Mouse (Mus musculus): ENCODE data around the gene Nell1. TPM values are rescaled to one million over a fixed set of nuclear protein-coding genes. Genes with fewer than 3 reads are reported as not detected.

Nell1 gene
- total RNA-seq, 2 experiments from 2014 or later, result 64.8 to 66.7 TPM

DNA sequence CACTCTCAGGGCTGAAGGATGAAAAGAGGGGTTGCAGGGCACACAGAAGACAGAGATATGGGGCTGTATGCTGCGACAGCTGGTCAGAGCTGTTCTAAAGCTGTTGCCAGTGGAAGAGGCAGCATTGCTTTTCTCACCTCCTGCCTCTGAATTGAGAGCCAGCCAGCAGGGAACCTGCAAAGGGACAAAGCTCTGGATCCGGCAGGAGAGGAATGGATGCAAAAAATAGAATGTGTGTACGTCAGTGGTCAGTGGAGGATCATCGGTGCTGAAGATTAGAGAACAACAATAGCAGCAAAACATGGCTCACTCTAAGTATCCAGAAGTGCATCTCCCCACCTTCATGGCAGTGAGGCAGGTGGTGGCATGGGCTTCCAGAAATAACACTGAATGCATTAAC lies 507.3 kb downstream of the Nell1 start:
- intact Hi-C loops (cut with DNase I), result loop anchor here (10.0 kb wide), 2 partner anchors 237 to 527 kb away; no protein-coding TSS in a partner anchor
- DNase-seq (ENCODE audit: low spot score in 2 of 2), result peak; percentile 18 to 30

DNA sequence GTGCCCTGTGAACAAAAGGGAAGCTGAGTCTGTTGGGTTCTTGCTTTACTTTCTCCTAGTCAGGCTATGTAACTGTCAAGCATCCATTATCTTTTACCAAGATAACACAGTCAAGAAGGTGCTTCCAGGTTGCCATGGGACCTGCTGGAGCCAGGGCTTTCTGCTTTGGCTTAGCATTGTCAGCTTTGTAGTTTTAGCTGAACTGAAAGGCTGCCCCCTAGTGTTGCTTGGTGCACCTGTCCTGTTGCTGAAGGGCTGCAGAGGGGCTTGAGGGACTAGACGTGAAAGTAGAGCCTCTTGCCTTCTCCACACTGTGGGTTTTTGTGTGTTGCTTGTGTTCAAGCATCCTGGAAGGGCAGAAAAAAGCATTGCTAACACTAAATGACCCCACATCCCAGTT lies 510.6 kb downstream of the Nell1 start:
- peak in 1 of 2 experiments; percentile 23 for DNase-seq (ENCODE audit: low spot score in 2 of 2)
- intact Hi-C loops (cut with DNase I), result loop anchor here (10.0 kb wide), 2 partner anchors 241 to 531 kb away; no protein-coding TSS in a partner anchor

DNA sequence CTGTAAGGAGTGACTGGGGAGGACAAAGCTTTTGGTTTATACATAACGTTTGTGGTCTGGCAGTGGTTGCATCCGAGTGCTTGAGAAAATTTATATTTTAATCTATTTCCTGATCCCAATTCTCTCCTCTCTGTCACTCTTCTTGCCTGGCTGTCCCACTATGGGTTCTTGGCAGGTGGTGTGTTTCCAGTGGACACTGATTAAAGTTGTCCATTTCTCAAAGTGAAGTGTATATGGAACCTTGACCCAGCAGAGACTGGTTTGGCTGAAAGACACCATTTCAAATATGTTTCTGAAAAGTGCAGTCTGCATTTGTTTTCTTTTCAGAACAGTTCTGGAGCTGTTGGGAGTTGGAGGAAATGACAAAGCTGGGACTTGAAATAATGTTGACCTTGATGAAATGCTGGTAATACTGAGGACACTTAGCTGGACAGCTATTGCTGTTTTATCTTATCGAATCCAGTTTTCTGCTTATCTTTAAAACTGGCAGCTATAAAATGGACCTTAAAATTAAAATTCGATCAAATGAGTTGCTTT lies 512.3 kb downstream of the Nell1 start:
- no peak for DNase-seq (ENCODE audit: low spot score in 2 of 2)
- intact Hi-C loops (cut with DNase I), result loop anchor here (10.0 kb wide), 2 partner anchors 242 to 532 kb away; no protein-coding TSS in a partner anchor

DNA sequence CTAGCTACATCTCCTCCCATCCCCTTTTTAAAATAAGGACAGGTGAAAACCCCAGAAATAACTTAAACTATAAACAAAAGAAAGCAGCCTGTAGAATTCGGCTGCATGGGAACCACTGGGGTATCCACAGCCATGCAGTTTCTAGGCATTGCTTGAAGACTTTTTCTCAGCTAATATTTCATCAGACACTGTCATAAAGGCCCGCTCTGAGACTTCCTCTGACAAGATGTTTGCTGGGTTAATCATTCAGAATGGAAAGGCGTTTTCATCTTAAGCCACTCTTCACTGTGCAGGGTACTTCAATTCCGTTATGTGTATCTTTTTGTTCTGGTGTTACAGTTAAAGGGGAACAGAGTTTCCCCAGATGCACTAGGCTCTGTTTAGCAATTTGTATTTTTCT lies 526.9 kb downstream of the Nell1 start:
- DNase-seq (ENCODE audit: low spot score in 2 of 2), result no peak
- intact Hi-C loops (cut with DNase I), result no loop called here

DNA sequence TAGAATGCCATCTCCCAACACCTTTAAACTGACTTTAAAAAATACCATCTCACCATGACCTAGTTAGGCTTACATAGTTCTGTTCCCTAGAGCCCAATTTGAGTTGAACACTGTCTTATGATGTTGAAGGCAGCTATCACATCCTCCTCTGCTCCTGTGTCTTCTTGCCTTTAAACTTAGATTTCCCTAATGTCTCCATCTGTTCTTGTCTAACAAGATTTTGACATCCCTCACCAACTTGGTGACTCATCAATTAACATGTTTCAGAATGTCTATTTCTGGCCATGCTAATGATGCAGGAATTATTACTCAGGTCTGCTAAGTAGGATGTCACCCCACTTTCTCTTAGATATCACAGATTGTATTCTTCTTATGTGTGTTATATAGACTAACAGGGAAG lies 532.4 kb downstream of the Nell1 start:
- no peak for DNase-seq (ENCODE audit: low spot score in 2 of 2)

DNA sequence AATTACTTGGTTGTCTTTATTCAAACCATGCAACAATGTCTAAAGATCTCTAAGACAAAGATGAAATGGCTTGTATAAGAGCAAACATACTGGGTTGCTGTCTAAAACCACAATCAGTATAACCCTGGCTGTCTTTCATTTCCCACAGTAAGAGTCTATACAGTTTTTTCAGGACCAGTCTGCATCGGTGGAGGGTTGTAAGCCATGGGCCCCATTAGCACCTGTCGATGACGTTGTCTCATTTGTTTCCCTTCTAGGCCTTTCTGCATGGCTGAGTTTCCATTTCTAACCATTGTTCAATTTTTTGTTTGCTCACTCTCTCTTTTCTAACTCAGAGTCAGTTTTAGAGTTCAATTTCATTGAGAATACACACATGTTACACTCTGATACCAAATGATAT lies 540.2 kb downstream of the Nell1 start:
- no peak for DNase-seq (ENCODE audit: low spot score in 2 of 2)
- intact Hi-C loops (cut with DNase I), result no loop called here

More for the DNA sequence above, 532.4 kb downstream of the Nell1 start:
- intact Hi-C loops (cut with DNase I), result no loop called here

DNA sequence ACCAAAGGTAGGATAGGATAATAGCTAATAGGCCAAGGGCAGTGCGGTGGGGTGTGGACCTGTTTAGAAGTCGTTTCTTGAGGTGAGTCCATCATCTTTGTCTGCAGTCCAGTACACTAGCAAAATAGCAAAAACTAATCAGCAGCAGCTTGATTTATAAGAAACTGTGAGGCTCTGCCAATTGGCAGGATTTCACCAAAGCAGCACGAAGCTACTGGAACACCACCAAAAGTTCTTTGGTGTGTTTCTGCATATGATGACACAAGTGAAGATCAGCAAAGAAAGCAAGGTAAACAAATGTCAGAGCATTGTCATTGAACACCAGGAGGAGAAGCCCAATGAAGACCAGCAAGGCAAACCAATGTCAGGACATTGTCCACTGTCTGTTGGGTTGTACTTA lies 542.0 kb downstream of the Nell1 start:
- intact Hi-C loops (cut with DNase I), result no loop called here
- no peak for DNase-seq (ENCODE audit: low spot score in 2 of 2)

DNA sequence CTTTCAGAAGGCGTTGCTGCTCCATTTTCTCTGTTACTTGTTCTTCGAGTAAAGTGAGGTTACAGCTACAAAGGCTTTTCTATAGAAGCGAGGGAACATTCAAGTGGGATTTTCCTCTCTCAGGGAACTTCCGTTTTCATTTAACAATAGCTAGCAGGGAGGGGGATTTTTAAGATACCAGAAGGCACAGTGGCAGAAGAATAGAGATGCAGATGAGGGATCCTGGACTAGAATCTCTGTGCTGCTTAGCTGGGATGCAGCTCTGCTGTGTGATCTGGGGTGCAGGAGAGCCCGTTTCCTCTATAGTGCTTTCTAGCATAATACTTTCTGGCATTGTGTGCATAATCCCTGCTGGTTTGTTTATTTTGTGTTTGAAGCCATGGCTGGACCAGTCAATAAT lies 568.7 kb downstream of the Nell1 start:
- DNase-seq (ENCODE audit: low spot score in 2 of 2), result no peak
- intact Hi-C loops (cut with DNase I), result no loop called here

DNA sequence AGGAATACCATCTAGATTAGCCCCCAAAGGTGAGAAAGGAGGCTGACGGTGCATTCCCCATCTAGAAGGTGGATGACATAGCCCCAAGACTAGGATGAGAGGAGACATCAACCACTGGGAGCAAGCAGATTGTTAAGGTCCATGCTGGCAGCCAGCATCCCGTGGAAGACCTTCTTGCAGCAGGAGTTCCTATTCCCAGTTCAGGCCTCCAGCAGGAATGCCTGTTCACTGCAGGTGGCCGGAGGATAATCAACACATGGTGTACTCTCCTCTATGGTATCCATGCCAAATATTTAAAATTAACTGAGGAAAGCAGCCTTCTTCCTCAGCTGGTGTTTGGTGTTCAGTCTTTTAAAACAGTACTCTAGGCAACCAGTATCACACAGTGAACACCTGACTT lies 574.9 kb downstream of the Nell1 start:
- intact Hi-C loops (cut with DNase I), result no loop called here
- DNase-seq (ENCODE audit: low spot score in 2 of 2), result no peak

DNA sequence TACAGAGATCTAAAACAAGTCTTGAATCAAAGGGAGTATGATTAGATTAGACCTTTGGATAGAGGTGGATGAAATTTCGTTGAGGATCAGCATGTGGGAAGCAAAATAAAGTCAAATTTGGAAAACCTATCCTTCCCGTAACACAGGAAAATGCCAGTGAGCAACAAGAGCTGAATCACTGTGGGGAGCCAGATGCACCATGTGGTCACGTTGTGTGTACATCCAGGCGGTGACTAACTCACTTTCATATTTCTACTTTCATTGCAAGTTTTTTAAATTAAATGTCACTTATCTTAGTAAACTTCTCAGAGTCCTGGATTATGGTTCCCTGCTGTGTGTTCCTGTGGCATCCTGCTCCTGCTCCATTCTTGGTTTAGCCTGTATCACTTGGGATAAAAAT lies 576.8 kb downstream of the Nell1 start:
- intact Hi-C loops (cut with DNase I), result no loop called here

DNA sequence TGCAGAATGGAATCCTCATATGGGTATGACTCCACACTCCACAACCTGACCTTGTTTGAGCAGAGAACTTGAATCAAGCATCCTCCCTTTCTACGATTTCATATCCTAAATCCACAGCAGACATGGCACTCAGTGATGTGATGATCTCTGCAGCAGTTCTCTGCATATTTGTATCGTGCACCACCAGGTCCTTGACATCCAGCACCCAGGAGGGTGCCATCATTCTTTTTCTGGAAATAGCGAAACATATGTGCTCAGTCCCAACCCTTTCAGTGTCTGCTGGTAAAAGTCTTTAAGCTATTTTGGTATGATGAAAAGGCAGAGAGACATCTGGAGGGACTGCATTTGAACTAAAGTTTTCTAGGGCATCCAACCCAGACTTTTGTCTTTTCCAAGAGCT lies 588.0 kb downstream of the Nell1 start:
- intact Hi-C loops (cut with DNase I), result no loop called here
- no peak for DNase-seq (ENCODE audit: low spot score in 2 of 2)

More for the DNA sequence above, 576.8 kb downstream of the Nell1 start:
- DNase-seq (ENCODE audit: low spot score in 2 of 2), result peak in 1 of 2 experiments; percentile 29

DNA sequence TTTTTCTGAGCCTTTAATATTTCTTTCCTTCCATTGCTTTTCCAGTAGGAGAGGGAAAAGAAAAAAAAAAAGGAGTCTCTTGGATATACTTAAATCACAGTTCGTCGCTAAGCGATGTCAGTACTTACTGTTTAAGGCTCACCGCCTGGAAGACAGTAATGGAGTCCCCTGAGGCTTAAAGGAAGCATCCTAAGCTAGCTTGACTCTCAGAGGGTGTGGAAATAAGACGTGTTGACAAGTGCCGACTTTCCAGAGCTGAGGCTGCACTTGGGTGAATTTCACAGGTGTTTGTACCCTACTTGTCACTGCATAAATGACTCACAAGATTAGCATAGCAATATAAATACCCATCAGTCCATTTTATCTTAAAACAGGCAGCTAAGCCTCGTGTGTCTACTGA lies 599.2 kb downstream of the Nell1 start:
- intact Hi-C loops (cut with DNase I), result no loop called here
- no peak for DNase-seq (ENCODE audit: low spot score in 2 of 2)

DNA sequence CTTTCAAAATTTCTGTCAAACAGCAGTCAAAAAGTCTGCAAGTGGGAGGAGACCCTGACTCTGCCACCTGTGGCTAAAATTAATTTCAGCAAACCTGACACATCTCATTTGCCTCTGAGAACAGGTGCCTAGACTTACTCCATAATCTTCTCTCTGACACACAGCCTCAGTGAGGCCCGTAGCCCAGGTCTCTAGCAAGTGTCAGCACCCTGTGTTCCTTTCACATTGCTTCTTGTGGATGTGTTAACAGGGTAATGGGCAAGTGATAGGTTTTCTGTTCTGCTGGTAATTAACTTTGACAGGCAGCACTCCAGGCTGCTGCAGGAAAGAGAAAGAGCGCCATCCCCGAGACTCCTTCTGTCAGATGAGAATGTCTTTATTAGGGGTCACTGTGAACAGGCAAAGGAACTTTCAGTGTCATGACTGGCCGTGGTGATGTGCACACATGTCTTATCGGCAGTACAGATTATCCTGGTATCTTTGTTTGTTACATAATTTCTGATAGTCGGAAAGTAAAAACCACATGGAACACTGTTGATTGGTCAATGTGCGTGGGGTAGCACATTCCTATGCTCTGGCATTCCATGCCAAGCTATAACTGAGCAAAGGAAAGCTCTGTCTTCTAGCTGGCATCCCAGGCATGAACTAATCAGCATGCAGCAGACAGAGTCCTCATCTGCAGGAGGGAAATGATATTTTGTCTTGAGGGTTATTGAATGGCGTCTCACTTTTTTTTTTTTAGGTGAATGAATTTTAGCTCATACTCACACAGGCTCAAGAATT lies 614.2 kb downstream of the Nell1 start:
- no peak for DNase-seq (ENCODE audit: low spot score in 2 of 2)
- intact Hi-C loops (cut with DNase I), result no loop called here

DNA sequence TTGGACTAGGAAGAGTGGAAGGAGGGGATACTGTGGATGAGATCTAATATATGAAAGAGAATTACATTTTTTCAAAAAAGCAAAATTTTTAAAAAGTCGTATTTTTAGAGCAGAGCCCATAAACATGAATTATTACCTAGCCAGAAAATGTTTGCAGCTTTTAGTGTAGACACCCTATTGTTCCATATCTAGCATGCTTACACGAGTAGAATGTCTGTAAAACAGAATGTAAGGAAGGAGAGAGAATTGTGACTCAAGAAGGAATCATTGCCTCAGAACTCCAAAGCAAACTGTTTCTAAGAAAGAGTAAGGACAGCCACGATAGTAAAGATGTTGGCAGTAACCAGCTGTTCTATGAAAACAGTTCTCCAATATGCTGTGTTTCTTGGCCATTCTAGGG lies 624.2 kb downstream of the Nell1 start, which contains the start of gene 4933405O20Rik:
Gene 4933405O20Rik, plus strand, starts transcription at position 301 of the 400 bp plus-strand sequence.
- no peak for DNase-seq (ENCODE audit: low spot score in 2 of 2)
- intact Hi-C loops (cut with DNase I), result no loop called here

DNA sequence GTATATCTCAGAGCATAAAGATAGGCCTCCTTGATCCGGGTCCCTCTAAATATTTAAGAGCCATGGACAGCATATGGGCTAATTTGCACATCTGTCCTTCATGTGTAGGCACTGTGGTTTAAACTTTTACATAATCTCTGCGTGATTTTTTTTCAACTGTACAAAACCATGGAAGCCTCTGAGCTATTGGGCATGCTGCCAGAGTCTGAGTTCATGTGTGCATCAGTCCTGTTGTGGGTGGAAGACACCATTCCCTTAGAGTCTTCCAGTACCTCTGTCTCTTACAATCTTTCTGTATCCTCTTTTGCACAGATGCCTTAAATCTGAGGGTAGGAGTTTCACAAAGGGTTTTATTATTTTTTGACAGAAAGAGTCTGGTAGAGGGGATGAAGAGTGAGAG lies 639.4 kb downstream of the Nell1 start:
- intact Hi-C loops (cut with DNase I), result no loop called here
- DNase-seq (ENCODE audit: low spot score in 2 of 2), result peak; percentile 18 to 50

DNA sequence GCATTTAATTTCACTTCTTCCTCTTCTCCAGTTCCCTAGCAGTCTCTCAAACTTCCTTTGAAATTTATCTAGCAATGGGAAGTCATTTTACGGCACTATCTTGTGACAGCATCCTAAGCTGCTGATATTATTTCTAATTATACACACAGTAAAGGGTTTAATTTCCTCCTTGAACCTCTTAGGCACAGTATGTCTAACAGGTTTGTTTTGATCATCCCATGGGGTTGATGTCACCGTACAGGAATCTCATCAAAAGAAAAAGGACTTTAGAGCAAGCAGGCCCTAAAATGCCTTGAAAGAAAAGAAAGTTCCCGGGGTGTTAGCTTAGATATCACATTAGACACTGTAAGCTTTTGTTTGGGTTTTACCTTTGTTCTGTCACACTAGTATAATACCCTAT lies 654.5 kb downstream of the Nell1 start:
- no peak for DNase-seq (ENCODE audit: low spot score in 2 of 2)
- intact Hi-C loops (cut with DNase I), result no loop called here

DNA sequence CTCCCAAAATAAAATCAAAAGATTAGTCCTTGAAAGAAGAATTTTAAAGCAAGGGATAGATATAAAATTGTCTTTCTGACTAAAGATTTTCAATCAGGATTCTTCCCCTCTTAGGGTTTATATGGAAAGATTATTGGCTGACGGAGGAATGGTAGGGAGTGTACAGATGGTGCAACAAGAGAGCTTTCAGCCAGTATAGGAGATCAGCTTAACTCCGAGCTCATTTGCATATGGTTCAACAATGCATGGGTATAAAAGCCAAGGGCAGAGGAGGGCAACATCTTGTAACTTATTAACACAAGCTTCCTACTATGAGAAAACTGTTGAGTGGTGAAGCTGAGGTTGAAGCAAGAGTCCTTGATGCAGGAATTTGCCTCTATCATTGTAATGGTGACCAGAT lies 658.5 kb downstream of the Nell1 start:
- no peak for DNase-seq (ENCODE audit: low spot score in 2 of 2)
- intact Hi-C loops (cut with DNase I), result no loop called here

DNA sequence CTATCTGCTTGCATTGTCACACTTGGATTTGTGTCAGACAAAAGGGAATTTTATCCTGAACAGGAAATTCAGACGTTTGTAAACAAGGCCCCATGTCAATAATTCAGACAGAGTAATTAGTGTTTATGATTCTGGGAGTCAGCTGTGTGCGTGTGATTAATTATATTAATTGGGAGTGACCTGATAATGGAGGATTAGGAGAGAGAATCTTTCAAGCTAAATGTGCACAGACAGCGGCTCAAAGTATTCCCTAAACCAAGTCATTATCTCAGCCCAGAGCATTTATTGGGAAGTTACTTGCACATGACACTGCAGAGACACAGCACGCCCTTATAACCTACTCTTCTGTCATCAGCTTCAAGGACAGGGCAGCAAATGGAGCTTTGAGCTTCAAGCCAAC lies 697.6 kb downstream of the Nell1 start:
- intact Hi-C loops (cut with DNase I), result no loop called here
- DNase-seq (ENCODE audit: low spot score in 2 of 2), result no peak

DNA sequence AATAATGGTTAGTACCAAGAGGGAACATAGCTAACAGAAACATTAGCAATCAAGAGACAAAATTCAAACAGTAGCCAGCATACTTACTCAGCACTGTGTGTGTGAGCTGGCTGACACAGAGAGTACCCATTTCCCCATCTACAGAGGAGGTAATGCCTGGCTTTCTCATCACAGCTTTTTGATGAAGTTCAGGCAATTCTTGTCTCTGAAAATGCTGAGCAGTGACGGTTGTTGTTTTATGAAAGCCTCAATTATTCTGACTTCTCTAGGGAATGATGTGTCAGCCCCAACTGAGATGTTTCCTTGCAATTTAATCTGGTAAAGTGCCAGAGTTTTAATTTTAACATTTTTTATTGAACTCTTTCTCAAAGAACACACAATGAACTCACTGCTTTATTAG lies 700.8 kb downstream of the Nell1 start:
- intact Hi-C loops (cut with DNase I), result no loop called here
- no peak for DNase-seq (ENCODE audit: low spot score in 2 of 2)

DNA sequence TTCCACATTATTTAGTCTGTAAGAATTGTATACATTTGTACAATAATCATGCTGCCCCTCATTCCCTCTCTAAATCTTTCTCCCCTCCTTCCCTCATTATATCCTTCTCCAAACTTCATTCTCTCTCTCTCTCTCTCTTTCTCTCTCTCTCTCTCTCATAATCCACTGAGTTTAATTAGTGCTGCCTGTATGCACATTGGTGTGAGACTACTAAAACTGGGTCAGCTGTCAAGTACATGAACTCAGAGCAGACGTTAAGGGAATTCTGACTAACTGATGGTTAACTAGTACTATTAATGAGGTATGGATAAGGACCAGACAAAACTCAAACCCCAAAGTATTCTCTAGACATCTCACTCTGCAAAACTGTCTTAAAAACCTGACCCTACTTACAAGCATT lies 702.8 kb downstream of the Nell1 start:
- intact Hi-C loops (cut with DNase I), result no loop called here
- no peak for DNase-seq (ENCODE audit: low spot score in 2 of 2)

DNA sequence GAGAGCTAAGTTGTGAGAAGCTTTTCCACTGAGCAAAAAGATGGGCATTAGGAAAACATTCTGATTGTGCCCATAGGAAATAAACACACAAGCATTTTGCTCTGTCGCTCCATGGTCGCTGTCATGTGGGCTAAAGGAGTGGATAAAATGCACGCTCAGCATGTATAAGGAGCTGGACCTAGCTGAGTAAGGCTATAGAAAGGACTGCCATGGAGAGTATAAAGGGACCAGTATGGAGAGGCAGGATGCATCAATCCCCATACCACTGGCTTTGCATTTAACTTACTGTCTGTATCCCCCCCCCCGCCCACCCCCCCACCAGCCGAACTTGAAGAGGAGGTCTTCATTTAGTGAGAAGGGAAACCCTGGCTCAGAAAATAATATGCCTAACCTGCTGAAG lies 711.7 kb downstream of the Nell1 start:
- no peak for DNase-seq (ENCODE audit: low spot score in 2 of 2)
- intact Hi-C loops (cut with DNase I), result no loop called here

Measured in left cerebral cortex, postnatal 36 days (tissue).